Mouse (Mus musculus): Measurements from ENCODE around the gene Tab1.

DNA sequence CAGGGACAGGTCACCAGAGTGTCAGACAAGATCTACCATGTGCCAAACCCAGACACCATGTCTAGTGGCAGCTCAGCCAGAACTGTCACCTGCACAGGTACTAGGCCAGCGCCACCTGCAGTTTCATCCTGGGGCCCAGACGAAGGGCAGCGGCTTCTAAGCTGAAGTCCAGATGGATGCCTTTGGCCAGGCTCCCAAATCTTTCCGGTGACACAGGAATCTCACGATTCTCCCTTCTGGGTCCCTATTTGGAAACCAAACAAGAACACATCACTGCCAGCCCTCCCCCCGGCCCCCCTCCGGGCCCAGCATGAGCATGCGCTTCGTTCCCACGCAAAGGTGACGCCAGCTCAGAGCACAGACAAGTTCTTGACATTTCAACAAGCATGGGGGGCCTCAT lies 30.3 kb downstream of the Tab1 start:
- TF ChIP-seq CTCF (IDR thresholded peaks at IDR 0.05; ENCODE audit: low read depth) (no peak), EP300 (IDR thresholded peaks at IDR 0.05; ENCODE audit: low read depth) (no peak)
